Mouse (Mus musculus): ENCODE results near the gene Pou2f1.
"Not testable (repeated sequence)": the region's sequence is repeated elsewhere in the genome, so short reads cannot be mapped to it uniquely, and the experiment has no call there.

Gene Pou2f1

GRCm38 (mm10) chr1:166007026-166007425 is 4.5 kb upstream of the Pou2f1 start:
- no peak for ATAC-seq (ENCODE audit: insufficient number of reproducible peaks, low FRiP score, low TSS enrichment)

- peak; percentile 75 for ATAC-seq (ENCODE audit: insufficient number of reproducible peaks, low FRiP score, low TSS enrichment)
These were observed 924 bp upstream of the Pou2f1 start for GRCm38 (mm10) chr1:166003181-166004022.

- peak; percentile 12 for ATAC-seq (ENCODE audit: insufficient number of reproducible peaks, low FRiP score, low TSS enrichment)
These were observed 481 bp downstream of the Pou2f1 start for GRCm38 (mm10) chr1:166001904-166002489.

GRCm38 (mm10) chr1:166001121-166001903 is 1.2 kb downstream of the Pou2f1 start:
- ATAC-seq (ENCODE audit: insufficient number of reproducible peaks, low FRiP score, low TSS enrichment): 0 out of 2 replicates have a peak, but pooled peaks have one; percentile 0

- ATAC-seq (ENCODE audit: insufficient number of reproducible peaks, low FRiP score, low TSS enrichment): no peak
These were observed 1.8 kb downstream of the Pou2f1 start for GRCm38 (mm10) chr1:166000601-166001120.

GRCm38 (mm10) chr1:165999709-166000108 is 2.8 kb downstream of the Pou2f1 start:
- no peak for ATAC-seq (ENCODE audit: insufficient number of reproducible peaks, low FRiP score, low TSS enrichment)

- no peak for ATAC-seq (ENCODE audit: insufficient number of reproducible peaks, low FRiP score, low TSS enrichment)
These were observed 6.8 kb downstream of the Pou2f1 start for GRCm38 (mm10) chr1:165995661-165996055.

- not testable (repeated sequence) for ATAC-seq (ENCODE audit: insufficient number of reproducible peaks, low FRiP score, low TSS enrichment)
These were observed 7.3 kb downstream of the Pou2f1 start for GRCm38 (mm10) chr1:165995011-165995660.

- ATAC-seq (ENCODE audit: insufficient number of reproducible peaks, low FRiP score, low TSS enrichment): no peak
These were observed 8.2 kb downstream of the Pou2f1 start for GRCm38 (mm10) chr1:165994279-165994678.

- ATAC-seq (ENCODE audit: insufficient number of reproducible peaks, low FRiP score, low TSS enrichment): no peak
These were observed 9.0 kb downstream of the Pou2f1 start for GRCm38 (mm10) chr1:165993270-165994156.

GRCm38 (mm10) chr1:165988536-165988935 is 13.9 kb downstream of the Pou2f1 start:
- peak; percentile 60 for ATAC-seq (ENCODE audit: insufficient number of reproducible peaks, low FRiP score, low TSS enrichment)

GRCm38 (mm10) chr1:165988072-165988471 is 14.4 kb downstream of the Pou2f1 start:
- ATAC-seq (ENCODE audit: insufficient number of reproducible peaks, low FRiP score, low TSS enrichment): no peak

GRCm38 (mm10) chr1:165985743-165986360 is 16.6 kb downstream of the Pou2f1 start:
- no peak for ATAC-seq (ENCODE audit: insufficient number of reproducible peaks, low FRiP score, low TSS enrichment)

GRCm38 (mm10) chr1:165985186-165985585 is 17.3 kb downstream of the Pou2f1 start:
- no peak for ATAC-seq (ENCODE audit: insufficient number of reproducible peaks, low FRiP score, low TSS enrichment)

- ATAC-seq (ENCODE audit: insufficient number of reproducible peaks, low FRiP score, low TSS enrichment): no peak
These were observed 25.6 kb downstream of the Pou2f1 start for GRCm38 (mm10) chr1:165976672-165977448.

- no peak for ATAC-seq (ENCODE audit: insufficient number of reproducible peaks, low FRiP score, low TSS enrichment)
These were observed 33.3 kb downstream of the Pou2f1 start for GRCm38 (mm10) chr1:165969001-165969690.

GRCm38 (mm10) chr1:165967027-165967654 is 35.3 kb downstream of the Pou2f1 start:
- ATAC-seq (ENCODE audit: insufficient number of reproducible peaks, low FRiP score, low TSS enrichment): no peak

Measured in cerebellum, adult (tissue).